Comparison of ENCODE assay signal across 20 mouse cellular contexts in the genomic region with DNA sequence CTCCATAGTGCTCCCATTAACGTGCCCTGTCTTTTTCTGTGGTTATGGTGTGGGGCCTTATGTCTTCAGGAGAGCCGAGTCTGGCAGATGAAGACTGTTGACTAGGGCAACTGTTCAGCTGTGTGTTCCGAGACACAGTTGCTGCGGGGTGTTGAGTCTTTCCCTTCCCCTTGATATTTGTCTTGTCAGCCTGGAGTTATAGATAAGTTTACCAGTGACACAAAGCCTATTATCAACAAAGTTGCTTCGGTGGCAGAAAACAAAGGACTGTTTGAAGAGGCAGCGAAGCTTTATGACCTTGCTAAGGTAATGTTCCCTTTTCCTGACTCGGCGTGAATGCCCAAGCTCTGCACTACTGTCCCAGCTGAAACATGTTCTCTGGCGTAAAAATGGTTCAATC. TPM values are rescaled to one million over a fixed set of nuclear protein-coding genes. Genes with fewer than 3 reads are reported as not detected.
DNase-seq lines count a peak whose midpoint lies in the region; ATAC-seq and TF ChIP-seq lines count a peak whose summit lies in the region.
"Had no signal": no experiment of that assay in that cellular context is flagged by ENCODE, and none has a peak within 500 bp of the region (broad histone marks: within the 10 kb centered on the region; RNA-seq: fewer than 3 reads in every experiment).

No protein-coding gene starts in this region.

- DNase-seq in lung, postnatal 36 days = no peak
- DNase-seq in liver, postnatal 0 days = no peak
- no peak for DNase-seq in adrenal gland, adult 8-10 months
- no peak for DNase-seq in hindbrain, embryonic 11.5 days (ENCODE audit: low spot score)
- DNase-seq in left cerebral cortex, postnatal 4 days = no peak
- DNase-seq: cerebellum, postnatal 36 days; forebrain, postnatal 0 days; gastrocnemius, adult 2 months; kidney, adult 18-20 months; right cerebral cortex, adult 18-20 months; spleen, adult 18-20 months had no signal

- H3K4me3 ChIP-seq in lung, embryonic 16.5 days (ENCODE audit: low read length) = no peak overlapping the region
- H3K4me3 ChIP-seq in liver, postnatal 0 days (ENCODE audit: low read depth, low read length) = no peak overlapping the region
- H3K4me3 ChIP-seq in hindbrain, embryonic 11.5 days (ENCODE audit: low read depth, low read length) = no peak overlapping the region
- H3K4me3 ChIP-seq: gastrocnemius, adult 2 months; limb, embryonic 10.5 days; midbrain, embryonic 13.5 days; myocyte had no signal

- peak overlapping the region; percentile 58 for H3K27ac ChIP-seq in lung, embryonic 16.5 days (ENCODE audit: low read length)
- H3K27ac ChIP-seq in liver, postnatal 0 days (ENCODE audit: low read depth) = peak overlapping the region; percentile 31; the same call in 1 of the 2 replicates
- no peak overlapping the region for H3K27ac ChIP-seq in hindbrain, embryonic 11.5 days (ENCODE audit: low read depth, low read length)
- H3K27ac ChIP-seq: gastrocnemius, adult 2 months; hindbrain, embryonic 14.5 days; limb, embryonic 10.5 days; midbrain, embryonic 13.5 days had no signal

- TF ChIP-seq CTCF in liver, postnatal 0 days (IDR thresholded peaks at IDR 0.05; ENCODE audit: low read depth) = no peak

- WGBS in lung, embryonic 16.5 days = 74% methylated on average over 9 of the region's 9 CpGs
- WGBS in liver, postnatal 0 days (ENCODE audit: insufficient replicate concordance) = 41% methylated on average over 9 of the region's 9 CpGs
- WGBS in hindbrain, embryonic 11.5 days = 85% methylated on average over 9 of the region's 9 CpGs

- ATAC-seq in lung, embryonic 16.5 days (ENCODE audit: low read depth) = no peak
- peak; percentile 24; the same call in 1 of the 2 replicates for ATAC-seq in granulocyte monocyte progenitor cell, adult 5-6 weeks (replicated peaks; ENCODE audit: poor library complexity, severe bottlenecking)
- peak; percentile 69 for ATAC-seq in liver, postnatal 0 days
- no peak for ATAC-seq in hindbrain, embryonic 11.5 days (ENCODE audit: low FRiP score)
- ATAC-seq: CD4-positive, CD25-positive, alpha-beta regulatory T cell, adult 4 months; forebrain, postnatal 0 days; midbrain, embryonic 13.5 days had no signal

- H3K4me2 ChIP-seq in lung, embryonic 16.5 days (ENCODE audit: low read depth, low read length) = no peak overlapping the region
- H3K4me2 ChIP-seq in liver, postnatal 0 days (ENCODE audit: low read depth, low read length) = no peak overlapping the region
- no peak overlapping the region for H3K4me2 ChIP-seq in hindbrain, embryonic 11.5 days (replicated peaks; ENCODE audit: low read depth, low read length)
- H3K4me2 ChIP-seq: hindbrain, embryonic 14.5 days; midbrain, embryonic 13.5 days had no signal

- H3K36me3 ChIP-seq in lung, embryonic 16.5 days (ENCODE audit: control insufficient read depth, insufficient read depth, low read length) = peaks cover 13% of the 10 kb centered on the region
- H3K36me3 ChIP-seq in liver, postnatal 0 days (replicated peaks; ENCODE audit: insufficient read depth, low read length) = peaks cover 39% of the 10 kb centered on the region
- no peaks in the 10 kb centered on the region for H3K36me3 ChIP-seq in hindbrain, embryonic 11.5 days (ENCODE audit: control insufficient read depth, insufficient read depth, low read length)

- TF ChIP-seq EP300 in liver, postnatal 0 days (IDR thresholded peaks at IDR 0.05; ENCODE audit: low read depth) = peak; percentile 55; the same call in 1 of the 2 replicates

- H3K9ac ChIP-seq in lung, embryonic 16.5 days (ENCODE audit: low read length) = no peak overlapping the region
- H3K9ac ChIP-seq in liver, postnatal 0 days (replicated peaks) = no peak overlapping the region
- no peak overlapping the region for H3K9ac ChIP-seq in hindbrain, embryonic 11.5 days (ENCODE audit: low read depth, low read length)
- H3K9ac ChIP-seq: forebrain, postnatal 0 days; hindbrain, embryonic 14.5 days; midbrain, embryonic 13.5 days had no signal

- intact Hi-C loops in left cerebral cortex, postnatal 4 days (cut with DNase I) = no loop called here

- peaks cover 13% of the 10 kb centered on the region for H3K4me1 ChIP-seq in lung, embryonic 16.5 days (replicated peaks; ENCODE audit: control insufficient read depth, insufficient read depth, low read length)
- peaks cover 2% of the 10 kb centered on the region for H3K4me1 ChIP-seq in liver, postnatal 0 days (ENCODE audit: insufficient read depth)
- H3K4me1 ChIP-seq in hindbrain, embryonic 11.5 days (replicated peaks; ENCODE audit: control insufficient read depth, insufficient read depth, low read length) = no peaks in the 10 kb centered on the region
- H3K4me1 ChIP-seq: limb, embryonic 10.5 days; midbrain, embryonic 13.5 days had no signal

- H3K9me3 ChIP-seq in lung, embryonic 16.5 days (ENCODE audit: control insufficient read depth, low read length) = no peaks in the 10 kb centered on the region
- no peaks in the 10 kb centered on the region for H3K9me3 ChIP-seq in liver, postnatal 0 days (ENCODE audit: low read length)
- no peaks in the 10 kb centered on the region for H3K9me3 ChIP-seq in hindbrain, embryonic 11.5 days (ENCODE audit: control insufficient read depth, low read length)
- H3K9me3 ChIP-seq: limb, embryonic 10.5 days; midbrain, embryonic 13.5 days had no signal

- no peaks in the 10 kb centered on the region for H3K27me3 ChIP-seq in lung, embryonic 16.5 days (ENCODE audit: control insufficient read depth, insufficient read depth, low read depth, low read length)
- H3K27me3 ChIP-seq in liver, postnatal 0 days (ENCODE audit: insufficient read depth, low read length) = no peaks in the 10 kb centered on the region
- no peaks in the 10 kb centered on the region for H3K27me3 ChIP-seq in hindbrain, embryonic 11.5 days (ENCODE audit: control insufficient read depth, insufficient read depth, low read length)
- H3K27me3 ChIP-seq: midbrain, embryonic 13.5 days had no signal

RNA-seq across cellular contexts. Expression of gene Slc12a3, which starts 21.3 kb away (rescaled TPM):
- 0.08 and 0.13 TPM in 2 replicates for polyA plus RNA-seq in lung, embryonic 16.5 days (2015; fragmentation: Nextera tagmentation; extraction: Ambion mirVana)
- total RNA-seq in granulocyte monocyte progenitor cell, adult 5-6 weeks (2014; fragmentation: Nextera tagmentation) = not detected in 2 replicates
- total RNA-seq in granulocyte monocyte progenitor cell, adult 5-6 weeks (2017) = 0.26 TPM in 1 of 2 replicates, not detected in the other
- 0.99 and 1.4 TPM in 2 replicates for polyA plus RNA-seq in liver, postnatal 0 days (2015; fragmentation: Nextera tagmentation; extraction: Ambion mirVana)
- under 1 TPM in 1 of 4 experiments, not detected in 3; 0.16 TPM for total RNA-seq in adrenal gland, adult 8-10 months (2022)
- polyA plus RNA-seq in hindbrain, embryonic 11.5 days (2014; fragmentation: Nextera tagmentation; extraction: Ambion mirVana) = 0.06 TPM in 1 of 2 replicates, not detected in the other
- under 1 TPM; 0.28 to 0.54 TPM for total RNA-seq in left cerebral cortex, postnatal 4 days (2021)
- total RNA-seq: gastrocnemius, adult 2 months had no signal
- polyA plus RNA-seq: embryonic facial prominence, embryonic 11.5 days; heart, embryonic 16.5 days; limb, embryonic 10.5 days had no signal

Comparison
In these comparisons a context has a peak if more than half of its experiments do, and no peak if none do; other contexts are left out.
1. ATAC-seq: peak in granulocyte monocyte progenitor cell, adult 5-6 weeks (single experiment) and liver, postnatal 0 days (single experiment); none in lung, embryonic 16.5 days (single experiment) and hindbrain, embryonic 11.5 days (single experiment).